Mouse (Mus musculus) heart, adult 10 weeks (tissue): Measurements from ENCODE around the gene Twf1. TPM values are rescaled to one million over a fixed set of nuclear protein-coding genes. Genes with fewer than 3 reads are reported as not detected.

Source experiments
- polyA plus RNA-seq: library from polyadenylated mRNA; stranded (reverse); fragments of 350-450 nt; fragmentation: Illumina TruSeq; extraction: RNeasy Lipid Tissue Mini Kit (QIAGEN cat#74804); gene quantifications from one replicate; pipeline ENCODE4 v1.2.3, GENCODE M21; 2014; ENCODE audit warnings: low read depth, low replicate concordance

The Twf1 gene
- polyA plus RNA-seq, result 16.7 TPM

DNA sequence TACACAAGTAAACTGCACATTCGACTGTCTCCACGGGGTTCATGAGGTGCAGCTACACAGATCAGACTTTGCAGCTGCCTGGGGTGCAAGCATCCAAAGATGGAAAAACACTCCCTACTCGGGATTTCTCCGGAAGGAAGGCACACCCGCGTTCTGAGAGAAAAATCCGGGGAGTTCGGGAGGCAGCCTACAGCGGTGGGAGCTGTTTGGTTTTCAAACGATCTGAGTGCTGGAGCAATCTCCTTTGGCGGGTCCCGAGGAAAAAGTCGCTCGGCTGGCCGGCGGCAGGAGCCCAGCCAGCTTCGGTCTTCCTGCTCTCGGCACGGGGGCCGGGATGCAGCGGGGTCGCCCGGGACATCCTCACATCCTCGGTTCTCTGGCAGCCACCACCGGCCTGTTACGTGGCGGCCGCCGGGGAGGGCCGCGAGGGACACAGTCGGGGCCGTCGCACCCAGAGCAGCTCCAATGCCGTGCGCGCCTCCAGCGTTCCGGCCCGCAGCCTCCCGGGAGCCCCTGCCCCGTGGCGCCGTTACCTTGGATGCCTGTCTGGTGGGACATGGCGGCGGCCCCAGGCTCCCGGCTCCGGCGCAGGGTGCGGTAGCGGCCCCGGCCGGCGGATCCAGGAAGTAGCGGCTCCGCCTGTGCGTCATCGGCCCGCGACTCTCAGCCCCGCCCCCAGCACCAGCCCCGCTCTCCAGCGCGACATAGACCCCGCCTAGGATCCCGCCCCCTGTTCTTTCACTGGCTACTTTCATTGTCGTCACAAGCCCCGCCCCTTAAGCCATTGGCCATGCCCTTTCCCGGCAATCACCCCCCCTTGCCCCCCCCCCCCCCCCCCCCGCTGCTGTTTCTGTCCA, at the start of gene Twf1:
Gene Twf1, minus strand, starts transcription at position 671 of the 857 bp plus-strand sequence.

DNA sequence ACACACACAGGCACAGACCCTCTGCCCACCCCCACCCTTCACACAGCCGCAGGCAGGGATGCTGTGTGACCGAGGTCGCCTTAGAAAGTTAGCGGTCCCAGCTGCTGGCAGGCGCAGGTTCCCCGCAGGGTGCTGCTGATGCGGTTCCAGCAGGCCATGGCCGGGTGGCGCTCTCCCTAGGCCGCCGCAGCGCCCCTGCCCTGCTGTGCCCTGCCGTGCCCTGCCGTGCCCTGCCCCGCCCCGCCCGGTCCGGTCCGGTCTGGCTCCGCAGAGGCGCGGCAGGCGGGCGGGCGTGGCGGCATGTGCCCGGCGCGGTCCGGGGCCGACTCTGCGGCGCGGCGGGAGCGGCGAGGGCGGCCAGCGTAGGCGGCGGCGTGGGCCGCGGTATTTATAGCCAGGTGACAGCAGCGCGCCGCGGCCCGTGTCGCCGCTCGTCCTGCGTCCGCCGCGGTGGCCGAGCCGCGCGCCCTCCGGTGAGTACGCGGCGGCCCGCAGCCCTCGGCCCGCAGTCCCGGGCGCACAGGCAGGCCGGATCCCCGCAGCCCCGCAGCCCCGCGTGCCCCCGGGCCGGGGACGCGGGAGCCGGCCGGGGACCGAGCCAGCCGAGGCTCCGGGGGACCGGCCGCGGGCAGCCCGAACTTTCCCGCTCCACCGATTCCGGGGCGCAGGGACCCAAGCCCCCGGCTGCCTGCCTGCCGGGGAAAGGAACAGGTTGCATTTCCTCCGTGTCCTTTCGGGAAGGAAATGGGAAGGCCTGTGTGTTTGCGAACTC, 39.3 kb upstream of the Twf1 start, which contains the start of gene Tmem117:
Gene Tmem117, plus strand, starts transcription at position 403 of the 772 bp plus-strand sequence.

DNA sequence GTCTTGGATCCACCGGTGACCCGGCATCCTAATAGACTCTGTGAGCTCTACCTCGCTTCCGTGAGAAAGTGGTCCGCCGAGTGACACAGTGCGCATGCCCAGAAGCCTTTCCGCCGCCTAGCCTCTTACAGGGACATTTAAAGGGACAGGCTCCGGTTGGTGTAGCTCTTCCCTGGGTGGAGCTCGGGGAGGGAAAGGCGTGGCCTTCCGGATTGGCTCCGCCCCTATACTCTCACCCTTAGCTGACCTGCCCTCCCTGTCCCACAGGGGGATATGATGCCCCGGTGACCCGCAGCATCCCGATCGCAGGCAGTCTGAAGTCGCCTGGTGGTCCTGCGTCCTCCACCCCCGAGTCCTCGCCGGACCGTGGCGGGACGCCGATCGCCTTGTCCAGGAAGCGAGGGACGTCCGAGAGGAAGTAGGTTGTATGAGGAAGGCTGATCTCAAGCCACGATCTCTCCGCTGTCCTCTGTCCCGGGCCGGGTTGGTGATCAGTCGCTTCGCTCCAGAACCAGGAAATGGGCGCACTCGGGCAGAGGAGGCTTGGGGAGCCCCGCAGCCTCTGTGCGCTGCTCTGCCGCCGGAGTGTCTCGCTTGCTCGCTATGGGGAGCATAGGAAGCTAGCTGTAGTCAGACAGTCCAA, 46.2 kb downstream of the Twf1 start, which contains the start of the genes Pus7l and Irak4:
Gene Pus7l, minus strand, starts transcription at position 139 of the 643 bp plus-strand sequence.
Gene Irak4, plus strand, starts transcription at position 235 of the 643 bp plus-strand sequence.

Other genes starting within 250 kb of the Twf1 start
- gene Adamts20, start 124.5 kb downstream of the Twf1 start, polyA plus RNA-seq, result 0.21 TPM
- gene Pus7l, start 46.3 kb downstream of the Twf1 start, polyA plus RNA-seq, result 1.8 TPM
- gene Irak4, start 46.2 kb downstream of the Twf1 start, polyA plus RNA-seq, result 2.8 TPM
- 11.2 TPM for gene Tmem117, start 39.3 kb upstream of the Twf1 start, polyA plus RNA-seq